Mouse (Mus musculus) midbrain, postnatal 0 days (tissue): Measurements from ENCODE around the gene Kcnk4. TPM values are rescaled to one million over a fixed set of nuclear protein-coding genes. Genes with fewer than 3 reads are reported as not detected.
A peak's percentile ranks its signal among the peaks of the same experiment; 100 is the strongest.

ENCODE experiments used
- ATAC-seq: fragments of 200-750 bp; cut with Nextera tagmentation; 2 replicates; pipeline ENCODE4 v1.8.0; 2017; ENCODE audit warnings: moderate number of reproducible peaks, mild to moderate bottlenecking, moderate TSS enrichment, moderate library complexity; ENCODE audit not compliant: low FRiP score
- DNase-seq: peaks from one replicate; pipeline ENCODE4 v3.0.0-alpha.2; 2015; ENCODE audit warnings: low spot score
- H3K27ac ChIP-seq: fragments of 300-500 bp; sonication (generic); 2 replicates; pipeline ENCODE4 v1.5.1; 2014; ENCODE audit warnings: low read depth, mild to moderate bottlenecking, low read length, mixed read lengths
- H3K27me3 ChIP-seq: fragments of 300-500 bp; sonication (generic); 2 replicates; pipeline ENCODE4 v1.6.1; 2014; ENCODE audit warnings: low read length, control low read depth, mixed read lengths; ENCODE audit not compliant: insufficient read depth
- H3K36me3 ChIP-seq: fragments of 300-500 bp; sonication (generic); 2 replicates; pipeline ENCODE4 v1.6.1; 2014; ENCODE audit warnings: low read length, control low read depth, mixed read lengths; ENCODE audit not compliant: insufficient read depth
- H3K4me1 ChIP-seq: fragments of 300-500 bp; sonication (generic); 2 replicates; pipeline ENCODE4 v1.6.1; 2014; ENCODE audit warnings: mild to moderate bottlenecking, control low read depth, antibody characterized with exemption, low read length, mixed read lengths; ENCODE audit not compliant: insufficient read depth
- H3K4me2 ChIP-seq: fragments of 300-500 bp; sonication (generic); 2 replicates; pipeline ENCODE4 v1.6.1; 2014; ENCODE audit warnings: low read depth, mild to moderate bottlenecking, low read length, mixed read lengths; ENCODE audit not compliant: poor library complexity, severe bottlenecking
- H3K4me3 ChIP-seq: fragments of 300-500 bp; sonication (generic); 2 replicates; pipeline ENCODE4 v1.5.1; 2014; ENCODE audit warnings: low read depth, mild to moderate bottlenecking, low read length, moderate library complexity
- H3K9ac ChIP-seq: fragments of 300-500 bp; sonication (generic); replicated peaks from 2 replicates; pipeline ENCODE4 v1.6.1; 2014; ENCODE audit warnings: mild to moderate bottlenecking, low read length, moderate library complexity, mixed read lengths; ENCODE audit not compliant: poor library complexity, severe bottlenecking
- H3K9me3 ChIP-seq: fragments of 300-500 bp; sonication (generic); 2 replicates; pipeline ENCODE4 v1.6.1; 2016; ENCODE audit warnings: low read length, control low read depth
- CTCF ChIP-seq: IDR thresholded peaks from 2 replicates; pipeline ENCODE4 v1.5.1; 2016; ENCODE audit warnings: antibody characterized with exemption, mild to moderate bottlenecking
- WGBS: fragments of 180-500 bp; shearing (Covaris S2); extraction: QIAGEN DNeasy Blood & Tissue Kit; methylation state at CpG from one replicate; pipeline ENCODE4 v1.1.7; 2014; 5-methylcytosine and 5-hydroxymethylcytosine counted together
- polyA plus RNA-seq: library from polyadenylated mRNA; unstranded; fragments of >200 nt; fragmentation: Nextera tagmentation; extraction: Ambion mirVana; gene quantifications from 2 replicates; pipeline ENCODE4 v1.2.1, GENCODE M21; 2015
- total RNA-seq: library from RNA; depleted of rRNA; stranded (reverse); fragments of >200 nt; gene quantifications from 2 replicates; pipeline ENCODE4 v1.2.3, GENCODE M21; 2014

The Kcnk4 gene
- total and polyA plus RNA-seq, 2 experiments from 2014 or later = 13.6 to 18.0 TPM

DNA sequence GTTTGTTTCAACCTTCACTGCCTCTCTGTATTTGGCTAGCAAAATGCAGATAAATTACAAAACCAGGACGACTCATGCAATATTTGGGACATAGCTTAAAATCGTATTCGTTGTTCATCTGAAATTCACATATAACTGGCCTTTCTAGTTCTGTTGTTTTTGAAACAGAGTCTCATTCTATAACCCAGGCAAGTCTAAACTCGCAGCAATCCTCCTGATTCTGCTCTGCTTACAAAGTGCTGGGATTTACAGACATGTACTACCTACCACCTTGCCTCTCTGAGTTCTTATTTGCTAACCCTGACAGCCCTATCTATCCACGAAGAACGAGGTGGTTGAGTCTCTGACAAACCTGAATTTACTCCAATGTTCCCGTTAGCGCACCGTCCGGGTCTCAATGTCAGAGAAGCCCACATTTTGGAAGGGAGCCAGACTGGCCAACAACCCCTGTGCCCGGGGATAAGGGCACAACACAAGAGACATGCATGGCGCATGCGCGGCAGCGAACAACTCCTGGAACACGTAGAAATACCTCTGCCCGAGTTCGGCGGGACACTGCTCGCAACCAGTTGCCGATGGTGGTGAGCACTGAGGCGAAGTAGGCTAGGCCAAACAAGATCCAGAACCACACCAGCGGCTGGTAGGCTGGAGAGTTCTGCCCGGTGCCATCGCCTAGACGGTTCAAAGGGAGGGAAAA is 7.6 kb downstream of the Kcnk4 start:
- Histone ChIP-seq H3K36me3 (no peaks in the 10 kb centered on the region), H3K4me1 (0 out of 2 replicates have a peak, but pooled peaks cover 5% of the 10 kb centered on the region), H3K9me3 (no peaks in the 10 kb centered on the region), H3K27me3 (peaks cover 61% of the 10 kb centered on the region), H3K9ac (no peak overlapping the region), H3K4me3 (peak overlapping the region; percentile 6), H3K27ac (no peak overlapping the region), H3K4me2 (peak overlapping the region; percentile 41)
- no peak for TF ChIP-seq CTCF
- 13% methylated on average over 26 of the region's 26 CpGs for WGBS
- DNase-seq (no peak), ATAC-seq (no peak)

DNA sequence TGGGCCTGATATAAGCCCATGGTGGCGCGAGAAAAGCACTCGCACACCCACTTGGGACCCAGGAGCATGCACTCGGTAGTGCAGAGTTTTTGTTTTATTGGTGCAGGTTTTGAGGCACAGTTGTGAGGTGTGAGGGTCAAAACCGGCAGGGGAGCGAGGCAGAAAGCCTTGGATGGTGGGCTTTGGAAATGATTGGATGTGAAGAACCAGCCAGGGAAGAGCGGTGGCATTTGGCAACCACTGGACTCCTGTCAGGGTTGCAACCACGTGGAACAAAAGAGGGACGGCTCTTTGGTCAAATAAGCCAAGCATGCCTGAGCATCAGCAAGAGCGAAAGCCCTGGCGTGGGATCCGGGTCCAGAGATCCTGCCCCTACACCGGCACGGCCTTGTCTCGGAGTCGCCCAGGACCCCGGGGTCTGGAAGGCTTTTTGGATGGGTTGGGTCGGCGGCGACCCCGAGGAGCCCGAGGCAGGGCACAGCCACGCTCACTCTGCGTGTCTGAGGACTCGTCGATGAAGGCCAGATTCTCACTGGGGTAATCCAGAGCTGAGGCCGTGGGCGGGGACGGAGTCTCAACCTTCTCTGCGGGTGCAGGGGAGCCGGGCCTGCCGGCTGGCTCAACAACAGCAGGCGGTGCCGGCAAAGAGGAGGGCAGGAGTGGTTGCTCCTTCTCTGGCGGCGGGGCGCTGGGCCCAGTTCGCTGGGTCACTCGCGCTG is 8.5 kb downstream of the Kcnk4 start:
- Histone ChIP-seq H3K27ac (no peak overlapping the region), H3K4me3 (no peak overlapping the region), H3K9ac (no peak overlapping the region), H3K4me2 (no peak overlapping the region), H3K27me3 (peaks cover 58% of the 10 kb centered on the region), H3K4me1 (peaks cover 6% of the 10 kb centered on the region), H3K36me3 (no peaks in the 10 kb centered on the region), H3K9me3 (no peaks in the 10 kb centered on the region)
- DNase-seq (no peak), ATAC-seq (no peak)
- no peak for TF ChIP-seq CTCF
- WGBS = 12% methylated on average over 39 of the region's 40 CpGs

DNA sequence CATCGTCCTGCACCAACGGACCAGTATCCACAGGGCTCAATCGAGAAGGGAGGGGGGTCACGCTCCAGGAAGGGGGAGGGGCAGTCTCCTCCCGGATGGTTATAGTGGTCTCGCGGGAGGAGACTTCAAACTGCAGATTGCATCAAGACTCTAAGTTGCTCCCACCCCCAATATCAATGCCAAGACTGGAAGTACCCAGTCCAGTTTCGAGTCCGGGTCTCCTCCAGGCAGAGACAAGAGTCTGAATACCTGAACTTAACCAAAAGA is 9.1 kb downstream of the Kcnk4 start, which contains the start of gene Catsperz:
Gene Catsperz, minus strand, starts transcription at position 74 of the 267 bp plus-strand sequence.
- no peak within 1 kb of the TSS for H3K27ac ChIP-seq
- H3K36me3 ChIP-seq = no peaks in the 10 kb centered on the region
- 7% methylated on average over 9 of the region's 9 CpGs for WGBS
- no peaks in the 10 kb centered on the region for H3K9me3 ChIP-seq
- TF ChIP-seq CTCF = no peak
- DNase-seq (no peak), ATAC-seq (no peak)
- H3K27me3 ChIP-seq = peaks cover 58% of the 10 kb centered on the region
- H3K9ac ChIP-seq = no peak within 1 kb of the TSS
- peaks cover 12% of the 10 kb centered on the region for H3K4me1 ChIP-seq
- H3K4me3 ChIP-seq = 0 out of 2 replicates have a peak within 1 kb of the TSS, but pooled peaks have one; percentile 3
- no peak within 1 kb of the TSS for H3K4me2 ChIP-seq

DNA sequence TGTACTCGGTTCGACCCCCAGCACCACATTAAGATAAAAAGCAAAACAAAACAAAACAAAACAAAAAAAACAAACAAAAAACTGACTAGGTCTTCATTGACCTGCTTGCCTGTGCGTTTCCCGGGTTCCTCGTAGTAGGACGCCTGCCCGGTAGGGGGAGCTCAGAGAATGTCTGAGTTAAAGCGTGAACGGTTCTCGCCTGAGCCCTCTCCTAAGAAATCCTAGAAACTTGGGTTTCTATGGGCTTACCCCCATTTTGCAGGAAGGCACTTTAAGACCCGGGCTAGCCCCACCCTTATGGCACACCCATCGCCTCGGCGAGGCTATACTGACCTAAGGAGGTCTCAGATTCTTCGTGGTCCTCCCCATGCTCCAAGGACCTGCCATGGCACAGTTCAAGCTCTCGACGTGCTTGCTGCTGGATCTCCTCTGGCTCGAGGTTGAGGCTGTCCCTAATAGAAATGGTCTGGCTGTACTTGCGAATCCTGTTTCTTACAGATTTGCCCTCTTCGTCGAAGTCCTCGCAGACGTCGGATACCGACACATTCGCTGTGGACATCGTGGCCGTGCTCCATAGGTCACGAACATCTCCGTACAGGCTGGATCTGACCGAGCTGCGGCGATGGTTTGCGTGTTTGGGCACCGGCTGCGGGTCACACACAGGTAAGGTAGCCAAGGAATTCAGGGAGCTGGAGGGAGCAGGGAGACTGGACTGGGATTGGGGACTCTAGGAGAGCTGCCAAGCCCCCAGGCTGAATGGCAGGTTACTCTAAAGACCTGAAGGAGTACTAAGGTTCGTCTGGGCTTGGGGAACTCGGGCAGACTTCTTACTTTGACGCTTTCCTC is 9.6 kb downstream of the Kcnk4 start:
- peaks cover 55% of the 10 kb centered on the region for H3K27me3 ChIP-seq
- peak; percentile 73 for TF ChIP-seq CTCF
- no peak overlapping the region for H3K9ac ChIP-seq
- H3K4me3 ChIP-seq = 0 out of 2 replicates have a peak overlapping the region, but pooled peaks have one; percentile 3
- no peaks in the 10 kb centered on the region for H3K36me3 ChIP-seq
- ATAC-seq = no peak
- no peaks in the 10 kb centered on the region for H3K9me3 ChIP-seq
- H3K4me2 ChIP-seq = no peak overlapping the region
- H3K4me1 ChIP-seq = peaks cover 16% of the 10 kb centered on the region
- peak; percentile 76 for DNase-seq
- no peak overlapping the region for H3K27ac ChIP-seq
- 5% methylated on average over 39 of the region's 39 CpGs for WGBS

DNA sequence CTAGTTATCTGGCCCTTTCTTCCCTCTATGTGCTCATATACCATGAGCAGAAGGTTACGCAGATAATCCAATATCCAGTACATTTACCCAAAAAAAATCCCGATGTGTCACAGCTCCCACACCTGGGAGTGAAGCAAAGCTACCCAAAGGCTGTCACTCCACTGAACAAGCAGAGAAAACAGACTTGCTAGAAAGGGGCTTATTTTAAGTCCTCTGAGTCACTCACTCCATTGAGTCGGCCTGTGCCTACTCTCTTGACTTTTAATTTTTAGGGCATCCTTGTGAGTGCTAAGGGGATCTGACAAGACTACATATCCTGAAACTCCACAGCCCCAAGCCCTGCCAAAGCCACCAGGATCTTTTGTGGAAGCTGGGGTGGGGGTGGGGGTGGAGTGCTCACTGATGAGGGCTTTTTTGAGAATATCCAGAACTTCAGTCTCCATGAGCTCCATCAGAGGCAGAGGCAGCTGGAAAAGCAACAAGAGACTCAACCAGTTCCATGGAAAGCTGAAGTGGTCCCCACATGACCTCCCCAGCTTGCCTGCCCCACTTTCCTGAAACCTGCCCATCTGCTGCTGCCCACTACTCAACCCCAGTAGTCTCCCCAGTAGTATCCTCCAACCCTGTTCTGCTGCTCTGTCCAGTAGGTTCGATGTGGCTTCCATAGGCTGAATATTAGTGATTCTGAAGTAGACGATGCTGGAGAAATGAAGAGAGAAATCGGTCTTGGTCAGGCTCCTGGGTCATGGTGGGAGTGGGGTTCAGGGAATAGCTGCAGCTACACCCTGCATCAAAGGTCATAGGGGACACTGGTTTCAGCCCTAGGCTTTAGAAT is 11.2 kb downstream of the Kcnk4 start:
- DNase-seq (no peak), ATAC-seq (no peak)
- TF ChIP-seq CTCF = no peak
- no peaks in the 10 kb centered on the region for H3K36me3 ChIP-seq
- H3K27me3 ChIP-seq = peaks cover 48% of the 10 kb centered on the region
- no peak overlapping the region for H3K27ac ChIP-seq
- peaks cover 16% of the 10 kb centered on the region for H3K4me1 ChIP-seq
- no peak overlapping the region for H3K4me3 ChIP-seq
- WGBS = 63% methylated on average over 6 of the region's 6 CpGs
- H3K4me2 ChIP-seq = peak overlapping the region; percentile 84
- H3K9ac ChIP-seq = no peak overlapping the region
- H3K9me3 ChIP-seq = no peaks in the 10 kb centered on the region
